Mouse (Mus musculus): Measurements from ENCODE around the gene Zfp62. TPM values are rescaled to one million over a fixed set of nuclear protein-coding genes. Genes with fewer than 3 reads are reported as not detected.

Gene Zfp62
- polyA plus RNA-seq, 2 experiments, result 22.1 to 38.0 TPM

- no peak for TF ChIP-seq POLR2A (IDR thresholded peaks at IDR 0.05; ENCODE audit: borderline replicate concordance, extremely low read depth, insufficient read depth, insufficient read length)
- Histone ChIP-seq H3K27ac (replicated peaks; ENCODE audit: low read depth, low read length) (no peak overlapping the region), H3K4me2 (replicated peaks; ENCODE audit: low read depth, low read length, severe bottlenecking) (no peak overlapping the region), H3K4me1 (ENCODE audit: control insufficient read depth, insufficient read depth, low read length) (no peaks in the 10 kb centered on the region), H3K27me3 (ENCODE audit: control insufficient read depth, insufficient read depth, low read length) (no peaks in the 10 kb centered on the region), H3K4me3 (replicated peaks; ENCODE audit: low read length) (no peak overlapping the region), H3K9ac (ENCODE audit: low read depth, low read length, severe bottlenecking) (no peak overlapping the region), H3K9me3 (ENCODE audit: control insufficient read depth, low read length) (no peaks in the 10 kb centered on the region), H3K36me3 (ENCODE audit: control insufficient read depth, insufficient read depth, low read length) (peaks cover 20% of the 10 kb centered on the region)
- DNase-seq (ENCODE audit: low spot score) (no peak), ATAC-seq (ENCODE audit: low FRiP score, low read depth) (no peak)
- WGBS, result 93% methylated on average over 10 of the region's 10 CpGs
These were observed 64.2 kb downstream of the Zfp62 start for GRCm38 (mm10) chr11:49267316-49267715.

GRCm38 (mm10) chr11:49267970-49268579 lies 65.0 kb downstream of the Zfp62 start:
- H3K4me2 ChIP-seq (replicated peaks; ENCODE audit: low read depth, low read length, severe bottlenecking), result no peak overlapping the region
- no peak overlapping the region for H3K4me3 ChIP-seq (replicated peaks; ENCODE audit: low read length)
- no peak for ATAC-seq (ENCODE audit: low FRiP score, low read depth)
- no peak overlapping the region for H3K27ac ChIP-seq (replicated peaks; ENCODE audit: low read depth, low read length)
- H3K9ac ChIP-seq (ENCODE audit: low read depth, low read length, severe bottlenecking), result no peak overlapping the region
- no peaks in the 10 kb centered on the region for H3K9me3 ChIP-seq (ENCODE audit: control insufficient read depth, low read length)
- no peaks in the 10 kb centered on the region for H3K4me1 ChIP-seq (ENCODE audit: control insufficient read depth, insufficient read depth, low read length)
- no peak for DNase-seq (ENCODE audit: low spot score)
- TF ChIP-seq POLR2A (IDR thresholded peaks at IDR 0.05; ENCODE audit: borderline replicate concordance, extremely low read depth, insufficient read depth, insufficient read length), result no peak
- H3K27me3 ChIP-seq (ENCODE audit: control insufficient read depth, insufficient read depth, low read length), result no peaks in the 10 kb centered on the region
- peaks cover 16% of the 10 kb centered on the region; the same call in 1 of the 2 replicates for H3K36me3 ChIP-seq (ENCODE audit: control insufficient read depth, insufficient read depth, low read length)
- WGBS, result 84% methylated on average over 15 of the region's 15 CpGs

Other genes starting within 250 kb of the Zfp62 start
- 0.05 and 0.06 TPM in 2 replicates for gene Olfr56, start 224.4 kb upstream of the Zfp62 start, polyA plus RNA-seq (2012; rRNA removed)
- not detected in 2 replicates for gene Olfr56, start 224.4 kb upstream of the Zfp62 start, polyA plus RNA-seq (2014; fragmentation: Nextera tagmentation; extraction: Ambion mirVana)
- gene 9930111J21Rik1, start 223.9 kb upstream of the Zfp62 start, polyA plus RNA-seq (2012; rRNA removed), result 0.11 and 0.24 TPM in 2 replicates
- gene 9930111J21Rik1, start 223.9 kb upstream of the Zfp62 start, polyA plus RNA-seq (2014; fragmentation: Nextera tagmentation; extraction: Ambion mirVana), result 0.36 and 0.37 TPM in 2 replicates
- 0.04 TPM in 1 of 2 replicates, not detected in the other for gene Gm12185, start 211.1 kb upstream of the Zfp62 start, polyA plus RNA-seq (2012; rRNA removed)
- 0.06 TPM in 1 of 2 replicates, not detected in the other for gene Gm12185, start 211.1 kb upstream of the Zfp62 start, polyA plus RNA-seq (2014; fragmentation: Nextera tagmentation; extraction: Ambion mirVana)
- 0.10 and 0.15 TPM in 2 replicates for gene Tgtp1, start 209.1 kb upstream of the Zfp62 start, polyA plus RNA-seq (2012; rRNA removed)
- not detected in 2 replicates for gene Tgtp1, start 209.1 kb upstream of the Zfp62 start, polyA plus RNA-seq (2014; fragmentation: Nextera tagmentation; extraction: Ambion mirVana)
- gene 9930111J21Rik2, start 152.1 kb upstream of the Zfp62 start, polyA plus RNA-seq (2012; rRNA removed), result 0.24 and 0.50 TPM in 2 replicates
- gene 9930111J21Rik2, start 152.1 kb upstream of the Zfp62 start, polyA plus RNA-seq (2014; fragmentation: Nextera tagmentation; extraction: Ambion mirVana), result 0.12 and 0.64 TPM in 2 replicates
- 0.09 and 0.12 TPM in 2 replicates for gene Tgtp2, start 139.1 kb upstream of the Zfp62 start, polyA plus RNA-seq (2012; rRNA removed)
- gene Tgtp2, start 139.1 kb upstream of the Zfp62 start, polyA plus RNA-seq (2014; fragmentation: Nextera tagmentation; extraction: Ambion mirVana), result 0.18 and 0.33 TPM in 2 replicates
- 0.83 and 1.0 TPM in 2 replicates for gene Ifi47, start 126.7 kb upstream of the Zfp62 start, polyA plus RNA-seq (2012; rRNA removed)
- gene Ifi47, start 126.7 kb upstream of the Zfp62 start, polyA plus RNA-seq (2014; fragmentation: Nextera tagmentation; extraction: Ambion mirVana), result 0.72 and 1.2 TPM in 2 replicates
- 0.10 and 0.14 TPM in 2 replicates for gene Olfr1396, start 88.4 kb upstream of the Zfp62 start, polyA plus RNA-seq (2012; rRNA removed)
- gene Olfr1396, start 88.4 kb upstream of the Zfp62 start, polyA plus RNA-seq (2014; fragmentation: Nextera tagmentation; extraction: Ambion mirVana), result 0.11 TPM in 1 of 2 replicates, not detected in the other
- not detected in 2 replicates for gene Olfr1395, start 61.0 kb upstream of the Zfp62 start, polyA plus RNA-seq (2012; rRNA removed)
- not detected in 2 replicates for gene Olfr1395, start 61.0 kb upstream of the Zfp62 start, polyA plus RNA-seq (2014; fragmentation: Nextera tagmentation; extraction: Ambion mirVana)
- gene Olfr1394, start 48.9 kb upstream of the Zfp62 start, polyA plus RNA-seq (2012; rRNA removed), result not detected in 2 replicates
- not detected in 2 replicates for gene Olfr1394, start 48.9 kb upstream of the Zfp62 start, polyA plus RNA-seq (2014; fragmentation: Nextera tagmentation; extraction: Ambion mirVana)
- 2.0 and 2.2 TPM in 2 replicates for gene Btnl9, start 16.1 kb upstream of the Zfp62 start, polyA plus RNA-seq (2012; rRNA removed)
- gene Btnl9, start 16.1 kb upstream of the Zfp62 start, polyA plus RNA-seq (2014; fragmentation: Nextera tagmentation; extraction: Ambion mirVana), result 0.58 and 1.7 TPM in 2 replicates
- gene Mgat1, start 40.9 kb downstream of the Zfp62 start, polyA plus RNA-seq (2012; rRNA removed), result 83.7 and 117 TPM in 2 replicates
- gene Mgat1, start 40.9 kb downstream of the Zfp62 start, polyA plus RNA-seq (2014; fragmentation: Nextera tagmentation; extraction: Ambion mirVana), result 64.7 and 68.0 TPM in 2 replicates
- 0.09 and 0.26 TPM in 2 replicates for gene Olfr1393, start 75.0 kb downstream of the Zfp62 start, polyA plus RNA-seq (2012; rRNA removed)
- gene Olfr1393, start 75.0 kb downstream of the Zfp62 start, polyA plus RNA-seq (2014; fragmentation: Nextera tagmentation; extraction: Ambion mirVana), result not detected in 2 replicates
- 0.15 and 0.18 TPM in 2 replicates for gene Olfr1392, start 82.0 kb downstream of the Zfp62 start, polyA plus RNA-seq (2012; rRNA removed)
- gene Olfr1392, start 82.0 kb downstream of the Zfp62 start, polyA plus RNA-seq (2014; fragmentation: Nextera tagmentation; extraction: Ambion mirVana), result 0.06 TPM in 1 of 2 replicates, not detected in the other
- not detected in 2 replicates for gene Olfr10, start 101.4 kb downstream of the Zfp62 start, polyA plus RNA-seq (2012; rRNA removed)
- gene Olfr10, start 101.4 kb downstream of the Zfp62 start, polyA plus RNA-seq (2014; fragmentation: Nextera tagmentation; extraction: Ambion mirVana), result not detected in 2 replicates
- not detected in 2 replicates for gene Olfr1391, start 119.5 kb downstream of the Zfp62 start, polyA plus RNA-seq (2012; rRNA removed)
- gene Olfr1391, start 119.5 kb downstream of the Zfp62 start, polyA plus RNA-seq (2014; fragmentation: Nextera tagmentation; extraction: Ambion mirVana), result not detected in 2 replicates
- not detected in 2 replicates for gene Olfr1390, start 131.9 kb downstream of the Zfp62 start, polyA plus RNA-seq (2012; rRNA removed)
- not detected in 2 replicates for gene Olfr1390, start 131.9 kb downstream of the Zfp62 start, polyA plus RNA-seq (2014; fragmentation: Nextera tagmentation; extraction: Ambion mirVana)
- gene Olfr1389, start 219.8 kb downstream of the Zfp62 start, polyA plus RNA-seq (2012; rRNA removed), result not detected in 2 replicates
- gene Olfr1389, start 219.8 kb downstream of the Zfp62 start, polyA plus RNA-seq (2014; fragmentation: Nextera tagmentation; extraction: Ambion mirVana), result not detected in 2 replicates
- 0.11 and 0.19 TPM in 2 replicates for gene Olfr1388, start 233.3 kb downstream of the Zfp62 start, polyA plus RNA-seq (2012; rRNA removed)
- 0.06 and 0.15 TPM in 2 replicates for gene Olfr1388, start 233.3 kb downstream of the Zfp62 start, polyA plus RNA-seq (2014; fragmentation: Nextera tagmentation; extraction: Ambion mirVana)